Mouse (Mus musculus) Patski (cell line): ENCODE measurements around the gene Serpinb3c. TPM values are rescaled to one million over a fixed set of nuclear protein-coding genes. Genes with fewer than 3 reads are reported as not detected.
"Not testable (repeated sequence)": the region's sequence is repeated elsewhere in the genome, so short reads cannot be mapped to it uniquely, and the experiment has no call there.

ENCODE experiments used
- ATAC-seq: fragments of 100-300 bp; one replicate; pipeline ENCODE4 v1.8.0; 2021
- CTCF ChIA-PET: fragments of 350-600 bp; sonication (Branson Sonifier 250); formaldehyde crosslinking; loops from one replicate; lab custom pipeline; 2022; ENCODE audit warnings: inconsistent platforms; lab: Charles Lee
- POLR2A ChIA-PET: fragments of 350-600 bp; sonication (Branson Sonifier 250); formaldehyde crosslinking; loops from one replicate; lab custom pipeline; 2022; ENCODE audit warnings: antibody characterized with exemption, inconsistent platforms; lab: Charles Lee
- DNase-seq: peaks from one replicate; pipeline ENCODE4 v3.0.0-alpha.2; 2011; ENCODE audit warnings: low read depth, low spot score
- H3K27me3 ChIP-seq: fragments of 371-371 bp; one replicate; pipeline ENCODE4 v1.5.1; 2021
- CTCF ChIP-seq: fragments of 100-300 bp; IDR thresholded peaks from one replicate; pipeline ENCODE4 v1.5.1; 2021
- in situ Hi-C: fragments of 300-500 bp; cut with MboI; formaldehyde crosslinking; loops from 3 replicates; pipeline ENCODE4 v1.11.1; 2018; ENCODE audit warnings: low pct_unique_long_range_greater_than_20kb, mixed read lengths
- polyA plus RNA-seq: library from polyadenylated mRNA; unstranded; gene quantifications from one replicate; pipeline ENCODE4 v1.2.3, GENCODE M21; 2021

Serpinb3c gene
- not detected for polyA plus RNA-seq

DNA sequence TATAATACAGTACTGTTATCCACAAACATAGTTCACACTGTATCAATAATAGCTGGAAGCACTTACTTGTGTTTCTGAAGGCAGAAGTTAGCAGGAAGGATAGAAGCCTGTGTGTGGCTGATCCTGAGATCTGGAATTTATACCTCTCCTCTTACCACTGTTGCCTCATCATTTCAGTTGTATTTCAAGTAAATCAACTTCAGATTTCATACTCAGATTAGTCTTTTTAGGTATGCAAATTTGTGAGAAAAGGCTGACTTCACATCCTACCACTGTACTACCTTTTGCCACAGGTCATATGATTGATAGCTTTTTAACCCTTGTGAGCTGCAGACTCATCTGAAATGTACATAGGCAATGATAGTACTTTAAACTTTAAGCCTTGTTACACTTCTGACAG, at the start of gene Serpinb3c, which contains the start of gene Serpinb3b:
Gene Serpinb3c (minus strand): TSS at position 111 of the 400 bp plus-strand sequence.
Gene Serpinb3b (minus strand): TSS at position 101 of the 400 bp plus-strand sequence.
- H3K27me3 ChIP-seq, CTCF ChIA-PET, POLR2A ChIA-PET, DNase-seq, ATAC-seq, in situ Hi-C loops: not testable (repeated sequence)

DNA sequence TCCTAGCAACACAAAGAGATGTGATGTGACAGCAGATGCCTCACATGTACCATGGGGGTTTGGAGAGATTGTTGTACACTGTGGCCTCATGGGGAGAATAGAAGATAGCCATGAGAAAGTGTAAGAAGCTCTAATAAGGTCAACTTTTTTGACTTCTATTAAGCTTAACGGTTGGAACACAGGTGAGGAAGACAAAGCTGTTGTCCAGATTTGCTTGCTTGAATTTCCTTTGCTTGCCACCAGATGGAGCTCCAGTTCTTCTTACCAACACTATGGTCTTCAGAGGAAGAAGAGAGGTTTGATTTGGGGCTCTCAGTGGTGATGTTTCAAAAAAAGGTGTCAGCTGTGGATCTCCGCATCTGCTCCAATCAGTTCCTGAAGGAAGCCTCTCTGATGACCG, 35.0 kb downstream of the Serpinb3c start:
- peak; percentile 51 for ATAC-seq
- POLR2A ChIA-PET, H3K27me3 ChIP-seq, DNase-seq: not testable (repeated sequence)
- CTCF ChIA-PET, result interaction anchor here (0.8 to 2.0 kb wide), 4 partner anchors 235 to 246 kb away, joined by 3 to 12 read pairs (median 5); no protein-coding TSS in a partner anchor
- peak; percentile 57 for TF ChIP-seq CTCF
- in situ Hi-C loops, result loop anchor here (5.0 to 10.0 kb wide), 2 partner anchors 239 to 312 kb away; no protein-coding TSS in a partner anchor

Other genes starting within 250 kb of the Serpinb3c start
- gene Serpinb3a, start 226.1 kb downstream of the Serpinb3c start, polyA plus RNA-seq, result not detected
- not detected for gene Serpinb3d, start 194.9 kb downstream of the Serpinb3c start, polyA plus RNA-seq
- not detected for gene Serpinb3b, start within 50 bp of the Serpinb3c start, polyA plus RNA-seq
- gene Serpinb11, start 82.8 kb upstream of the Serpinb3c start, polyA plus RNA-seq, result not detected
- 0.10 TPM for gene Serpinb7, start 121.3 kb upstream of the Serpinb3c start, polyA plus RNA-seq
- 4.3 TPM for gene Serpinb2, start 233.1 kb upstream of the Serpinb3c start, polyA plus RNA-seq